Mouse (Mus musculus): ENCODE data around the gene St7.

DNA sequence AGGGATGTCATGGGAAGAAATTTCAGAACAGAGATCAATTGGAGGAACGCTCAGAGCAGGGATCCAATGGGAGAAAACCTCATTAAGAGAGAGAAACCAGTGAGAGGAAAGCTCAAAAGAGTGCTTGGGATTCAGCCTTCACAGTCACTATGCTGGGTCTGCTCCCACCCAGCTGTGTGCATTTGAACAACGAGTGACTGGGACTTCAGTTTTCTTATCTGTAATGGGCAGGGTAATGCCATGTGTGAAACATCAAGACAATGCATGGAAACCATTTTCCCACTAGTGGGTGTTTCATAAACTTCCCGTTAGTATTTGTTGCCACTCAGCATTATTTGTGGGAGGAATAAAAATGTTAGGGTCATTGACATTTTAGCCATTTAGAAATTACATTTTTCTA lies 111.7 kb downstream of the St7 start:
- no peak for TF ChIP-seq CTCF (IDR thresholded peaks at IDR 0.05; ENCODE audit: borderline replicate concordance, insufficient read depth, low read length)
- TF ChIP-seq POLR2A (IDR thresholded peaks at IDR 0.05; ENCODE audit: low read depth, low read length) = no peak

Measured in embryonic fibroblast, embryonic 13.5 days (primary cell).